Mouse (Mus musculus): Measurements from ENCODE around the gene Clec4a2. TPM values are rescaled to one million over a fixed set of nuclear protein-coding genes. Genes with fewer than 3 reads are reported as not detected.

The Clec4a2 gene
- 16.0 TPM for polyA plus RNA-seq (2014; fragmentation: Illumina TruSeq; extraction: RNeasy Lipid Tissue Mini Kit (QIAGEN cat#74804); ENCODE audit: low read depth, low replicate concordance)

DNA sequence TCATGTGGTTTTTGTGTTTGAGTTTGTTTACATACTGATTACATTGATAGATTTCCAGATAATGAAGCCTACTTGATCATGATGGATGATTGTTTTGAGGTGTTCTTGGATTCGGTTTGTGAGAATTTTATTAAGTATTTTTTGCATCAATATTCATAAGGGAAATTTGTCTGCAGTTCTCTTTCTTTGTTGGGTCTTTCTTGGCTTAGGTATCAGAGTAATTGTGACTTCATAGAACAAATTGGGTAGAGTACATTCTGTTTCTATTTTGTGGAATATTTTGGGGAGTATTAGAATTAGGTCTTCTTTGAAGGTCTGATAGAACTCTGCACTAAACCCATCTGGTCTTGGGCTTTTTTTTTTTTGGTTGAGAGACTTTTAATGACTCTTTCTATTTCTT, at the start of gene Clec4a2:
TSS of gene Clec4a2 (plus strand) at position 301 of the 400 bp plus-strand sequence.

GRCm38 (mm10) chr6:123172593-123172992, 66.4 kb downstream of the Clec4a2 start, which contains the start of gene Clec4b2:
Gene Clec4b2, plus strand, starts transcription at chr6:123172893.

Other genes starting within 250 kb of the Clec4a2 start
- gene Necap1, start 232.0 kb upstream of the Clec4a2 start, polyA plus RNA-seq (2014; fragmentation: Illumina TruSeq; extraction: RNeasy Lipid Tissue Mini Kit (QIAGEN cat#74804); ENCODE audit: low read depth, low replicate concordance) = 62.9 TPM
- 13.8 TPM for gene Clec4a1, start 184.6 kb upstream of the Clec4a2 start, polyA plus RNA-seq (2014; fragmentation: Illumina TruSeq; extraction: RNeasy Lipid Tissue Mini Kit (QIAGEN cat#74804); ENCODE audit: low read depth, low replicate concordance)
- gene Clec4a3, start 153.9 kb upstream of the Clec4a2 start, polyA plus RNA-seq (2014; fragmentation: Illumina TruSeq; extraction: RNeasy Lipid Tissue Mini Kit (QIAGEN cat#74804); ENCODE audit: low read depth, low replicate concordance) = 16.4 TPM
- gene Clec4a4, start 116.1 kb upstream of the Clec4a2 start, polyA plus RNA-seq (2014; fragmentation: Illumina TruSeq; extraction: RNeasy Lipid Tissue Mini Kit (QIAGEN cat#74804); ENCODE audit: low read depth, low replicate concordance) = 0.66 TPM
- 0.69 TPM for gene Clec4b1, start 56.5 kb upstream of the Clec4a2 start, polyA plus RNA-seq (2014; fragmentation: Illumina TruSeq; extraction: RNeasy Lipid Tissue Mini Kit (QIAGEN cat#74804); ENCODE audit: low read depth, low replicate concordance)
- 0.38 TPM for gene Clec4b2, start 66.5 kb downstream of the Clec4a2 start, polyA plus RNA-seq (2014; fragmentation: Illumina TruSeq; extraction: RNeasy Lipid Tissue Mini Kit (QIAGEN cat#74804); ENCODE audit: low read depth, low replicate concordance)
- gene Clec4n, start 123.4 kb downstream of the Clec4a2 start, polyA plus RNA-seq (2014; fragmentation: Illumina TruSeq; extraction: RNeasy Lipid Tissue Mini Kit (QIAGEN cat#74804); ENCODE audit: low read depth, low replicate concordance) = 15.2 TPM
- gene Clec4d, start 155.7 kb downstream of the Clec4a2 start, polyA plus RNA-seq (2014; fragmentation: Illumina TruSeq; extraction: RNeasy Lipid Tissue Mini Kit (QIAGEN cat#74804); ENCODE audit: low read depth, low replicate concordance) = 4.4 TPM
- 0.88 TPM for gene Clec4e, start 183.4 kb downstream of the Clec4a2 start, polyA plus RNA-seq (2014; fragmentation: Illumina TruSeq; extraction: RNeasy Lipid Tissue Mini Kit (QIAGEN cat#74804); ENCODE audit: low read depth, low replicate concordance)
- gene Vmn2r19, start 201.9 kb downstream of the Clec4a2 start, polyA plus RNA-seq (2014; fragmentation: Illumina TruSeq; extraction: RNeasy Lipid Tissue Mini Kit (QIAGEN cat#74804); ENCODE audit: low read depth, low replicate concordance) = not detected

Data from sigmoid colon, adult 10 weeks (tissue).